Mouse (Mus musculus) intestine, postnatal 0 days (tissue): ENCODE measurements at regions not wholly inside any gene's neighbourhood (a gene's known extent, or its start where the extent isn't known, plus 50 kb on each side); places are given as distances from the start of the nearest gene placed in this dataset.

Source experiments
- ATAC-seq: fragments of 200-750 bp; cut with Nextera tagmentation; 2 replicates; pipeline ENCODE4 v1.8.0; 2017; ENCODE audit warnings: mild to moderate bottlenecking, moderate TSS enrichment, moderate library complexity
- H3K27ac ChIP-seq: fragments of 300-500 bp; sonication (generic); 2 replicates; pipeline ENCODE4 v1.5.1; 2014; ENCODE audit warnings: mild to moderate bottlenecking, low read depth, low read length, moderate library complexity
- H3K27me3 ChIP-seq: fragments of 300-500 bp; sonication (generic); replicated peaks from 2 replicates; pipeline ENCODE4 v1.6.1; 2014; ENCODE audit warnings: low read length, mixed read lengths; ENCODE audit not compliant: control insufficient read depth, insufficient read depth
- H3K36me3 ChIP-seq: fragments of 300-500 bp; sonication (generic); 2 replicates; pipeline ENCODE4 v1.6.1; 2014; ENCODE audit warnings: mild to moderate bottlenecking, moderate library complexity; ENCODE audit not compliant: control insufficient read depth, insufficient read depth
- H3K4me1 ChIP-seq: fragments of 300-500 bp; sonication (generic); replicated peaks from 2 replicates; pipeline ENCODE4 v1.6.1; 2014; ENCODE audit warnings: antibody characterized with exemption, low read length, mixed read lengths; ENCODE audit not compliant: control insufficient read depth, insufficient read depth
- H3K4me2 ChIP-seq: fragments of 300-500 bp; sonication (generic); replicated peaks from 2 replicates; pipeline ENCODE4 v1.6.1; 2014; ENCODE audit warnings: low read depth, mild to moderate bottlenecking, moderate library complexity
- H3K4me3 ChIP-seq: fragments of 300-500 bp; sonication (generic); 2 replicates; pipeline ENCODE4 v1.5.1; 2014; ENCODE audit warnings: low read depth, low read length
- H3K9ac ChIP-seq: fragments of 300-500 bp; sonication (generic); 2 replicates; pipeline ENCODE4 v1.6.1; 2014; ENCODE audit warnings: mild to moderate bottlenecking, low read depth, low read length
- H3K9me3 ChIP-seq: fragments of 300-500 bp; sonication (generic); 2 replicates; pipeline ENCODE4 v1.6.1; 2016; ENCODE audit warnings: mixed run types; ENCODE audit not compliant: control insufficient read depth
- CTCF ChIP-seq: sonication (generic); IDR thresholded peaks from 2 replicates; pipeline ENCODE4 v1.5.1; 2016; ENCODE audit warnings: low read depth, mild to moderate bottlenecking, control low read depth, antibody characterized with exemption, moderate library complexity
- WGBS: fragments of 180-500 bp; shearing (Covaris S2); extraction: QIAGEN DNeasy Blood & Tissue Kit; methylation state at CpG from one replicate; pipeline ENCODE4 v1.1.7; 2014; 5-methylcytosine and 5-hydroxymethylcytosine counted together

DNA sequence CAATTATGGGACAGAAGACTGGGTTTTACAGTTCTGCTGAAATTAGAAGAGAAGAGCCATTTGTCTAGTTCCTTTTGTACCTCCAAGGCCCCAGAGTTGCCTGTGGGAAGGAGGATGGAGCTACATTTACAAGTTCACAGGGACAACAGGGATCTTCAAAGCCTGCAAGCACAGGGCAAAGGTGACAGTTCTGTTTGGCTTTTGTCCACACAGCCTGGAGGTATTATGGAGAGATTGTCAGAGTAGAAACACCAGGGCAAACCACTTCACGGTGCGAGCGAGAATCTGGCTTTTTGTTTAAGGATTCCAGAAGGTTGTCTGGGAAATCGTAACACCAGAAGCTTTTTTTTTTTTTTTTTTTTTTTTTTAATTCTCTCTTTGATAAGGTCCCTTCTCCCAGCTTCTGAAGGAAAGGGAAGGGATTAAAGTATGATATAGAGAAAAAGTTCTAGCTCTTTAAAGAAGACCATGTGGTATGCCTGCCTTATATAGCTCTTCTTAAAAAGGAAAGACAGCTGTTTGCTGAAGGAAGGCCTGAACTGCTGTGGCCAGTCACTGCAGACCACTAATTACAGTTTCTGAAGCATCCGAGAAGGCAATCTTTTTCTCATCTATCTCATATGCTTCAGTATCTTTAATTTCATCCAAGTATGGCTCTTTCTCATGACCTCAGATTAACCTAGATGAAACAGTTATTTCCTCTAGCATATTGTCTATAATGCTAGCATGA, 551.2 kb upstream of the Slit2 start:
- TF ChIP-seq CTCF = no peak
- Histone ChIP-seq H3K9me3 (no peaks in the 10 kb centered on the region), H3K4me2 (no peak overlapping the region), H3K36me3 (no peaks in the 10 kb centered on the region), H3K27ac (no peak overlapping the region), H3K27me3 (no peaks in the 10 kb centered on the region), H3K9ac (no peak overlapping the region), H3K4me1 (no peaks in the 10 kb centered on the region), H3K4me3 (no peak overlapping the region)
- no peak for ATAC-seq
- 43% methylated on average over 5 of the region's 5 CpGs for WGBS

DNA sequence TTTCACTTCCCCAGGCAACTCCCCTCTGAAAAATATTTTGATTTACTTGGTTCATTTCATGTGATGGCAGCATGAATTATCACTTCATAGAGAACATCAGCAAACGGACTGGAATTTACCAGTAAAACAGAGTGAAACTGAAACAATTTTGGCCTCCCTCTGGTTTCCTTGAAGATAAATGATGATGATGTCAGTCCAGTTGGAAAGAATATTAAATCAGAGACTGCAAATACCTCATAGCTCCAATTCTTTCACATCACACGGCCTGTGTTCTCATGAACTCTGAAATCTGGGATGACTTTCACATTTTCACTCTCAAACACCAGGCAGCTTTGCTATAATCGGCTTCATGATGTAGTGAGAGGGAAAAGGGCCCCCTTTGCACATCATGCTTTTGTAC, 546.5 kb upstream of the Slit2 start:
- Histone ChIP-seq H3K4me3 (no peak overlapping the region), H3K27ac (no peak overlapping the region), H3K4me1 (no peaks in the 10 kb centered on the region), H3K9ac (no peak overlapping the region), H3K27me3 (no peaks in the 10 kb centered on the region), H3K4me2 (no peak overlapping the region), H3K9me3 (no peaks in the 10 kb centered on the region), H3K36me3 (no peaks in the 10 kb centered on the region)
- no peak for TF ChIP-seq CTCF
- WGBS = 60% methylated on average over 3 of the region's 3 CpGs
- no peak for ATAC-seq

DNA sequence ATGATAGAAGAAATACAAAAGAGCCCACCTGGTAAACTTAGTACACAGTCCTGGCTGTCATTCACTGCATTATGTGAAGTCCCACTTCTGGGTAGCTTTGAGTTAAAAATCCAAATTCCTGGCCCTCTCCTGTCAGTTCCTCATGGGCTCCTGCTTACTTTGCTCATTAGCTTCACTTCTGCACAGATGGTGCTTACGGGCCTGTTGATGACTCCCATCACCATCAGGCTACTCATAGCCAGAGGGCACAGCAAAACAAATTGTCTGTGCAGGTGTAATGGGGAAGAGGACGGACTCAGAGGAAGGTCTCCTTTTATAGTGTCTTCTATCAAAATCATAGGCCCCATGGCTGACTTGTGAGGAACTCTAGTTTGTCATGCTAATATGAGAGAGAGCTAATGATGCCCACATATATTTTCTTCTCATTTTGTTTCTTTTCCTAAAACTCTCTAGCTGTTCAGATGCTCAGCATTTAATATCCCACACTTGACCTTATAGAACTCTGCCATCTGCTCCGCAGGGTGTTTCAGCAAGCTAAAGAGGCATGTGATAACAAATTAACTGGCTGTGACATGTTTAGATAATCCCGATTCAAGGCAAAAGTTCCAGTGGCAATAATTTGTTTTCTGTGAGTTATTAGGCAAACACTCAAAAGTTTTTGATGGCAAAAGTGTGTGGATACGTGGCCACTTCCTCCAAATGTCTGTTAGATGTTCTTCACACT, 536.5 kb upstream of the Slit2 start:
- Histone ChIP-seq H3K27ac (no peak overlapping the region), H3K4me3 (no peak overlapping the region), H3K4me1 (no peaks in the 10 kb centered on the region), H3K36me3 (no peaks in the 10 kb centered on the region), H3K4me2 (no peak overlapping the region), H3K9ac (no peak overlapping the region), H3K27me3 (no peaks in the 10 kb centered on the region), H3K9me3 (no peaks in the 10 kb centered on the region)
- WGBS = 60% methylated on average over 5 of the region's 5 CpGs
- no peak for ATAC-seq
- no peak for TF ChIP-seq CTCF

DNA sequence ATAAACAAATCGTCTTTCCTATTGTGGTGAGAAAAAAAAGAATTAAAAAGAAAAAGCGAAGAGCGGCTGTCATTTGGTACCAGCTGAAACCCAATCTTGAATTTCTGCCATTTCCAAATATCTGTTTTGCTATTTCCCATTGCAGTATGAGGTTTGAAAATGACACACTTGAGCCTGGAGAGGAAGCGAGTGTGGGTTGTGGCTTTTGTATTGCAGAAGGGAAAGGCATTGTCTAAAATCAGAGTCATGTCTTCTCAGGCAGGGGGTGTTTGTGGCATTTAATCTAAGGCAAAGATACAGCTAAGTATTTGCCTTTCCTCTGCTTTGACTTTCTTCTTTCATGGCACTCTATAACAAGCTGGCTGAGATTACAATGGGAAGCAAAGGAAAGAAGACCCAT, 518.1 kb upstream of the Slit2 start:
- Histone ChIP-seq H3K4me1 (no peaks in the 10 kb centered on the region), H3K27me3 (no peaks in the 10 kb centered on the region), H3K27ac (no peak overlapping the region), H3K4me3 (no peak overlapping the region), H3K9me3 (0 out of 2 replicates have a peak, but pooled peaks cover 7% of the 10 kb centered on the region), H3K9ac (no peak overlapping the region), H3K36me3 (no peaks in the 10 kb centered on the region), H3K4me2 (no peak overlapping the region)
- no peak for ATAC-seq
- 84% methylated on average over 4 of the region's 4 CpGs for WGBS
- no peak for TF ChIP-seq CTCF

DNA sequence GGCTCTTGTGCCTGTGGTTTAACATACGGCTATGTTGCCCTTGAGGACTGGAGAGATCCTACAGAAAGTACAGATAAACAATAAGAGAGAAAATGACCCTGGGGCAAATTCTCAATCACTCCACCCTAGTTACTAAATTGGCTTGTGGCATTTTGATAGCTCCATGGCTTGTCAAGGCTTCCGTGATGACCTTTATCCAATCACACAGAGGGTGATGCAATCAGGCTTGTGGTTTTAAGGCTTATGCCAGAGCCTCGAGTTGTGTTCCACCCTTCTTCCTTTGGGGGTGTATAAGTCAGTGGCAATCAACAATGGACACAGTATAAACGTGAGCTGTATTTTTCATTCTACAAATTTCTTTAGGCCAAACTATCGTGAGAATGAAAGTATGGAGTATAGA, 513.5 kb upstream of the Slit2 start:
- no peak for ATAC-seq
- WGBS = 58% methylated on average over 5 of the region's 5 CpGs
- H3K9ac ChIP-seq = no peak overlapping the region
- no peak overlapping the region for H3K4me2 ChIP-seq
- no peaks in the 10 kb centered on the region for H3K36me3 ChIP-seq
- 0 out of 2 replicates have a peak, but pooled peaks cover 7% of the 10 kb centered on the region for H3K9me3 ChIP-seq
- no peak overlapping the region for H3K4me3 ChIP-seq
- TF ChIP-seq CTCF = no peak
- no peaks in the 10 kb centered on the region for H3K27me3 ChIP-seq
- no peak overlapping the region for H3K27ac ChIP-seq
- H3K4me1 ChIP-seq = no peaks in the 10 kb centered on the region

DNA sequence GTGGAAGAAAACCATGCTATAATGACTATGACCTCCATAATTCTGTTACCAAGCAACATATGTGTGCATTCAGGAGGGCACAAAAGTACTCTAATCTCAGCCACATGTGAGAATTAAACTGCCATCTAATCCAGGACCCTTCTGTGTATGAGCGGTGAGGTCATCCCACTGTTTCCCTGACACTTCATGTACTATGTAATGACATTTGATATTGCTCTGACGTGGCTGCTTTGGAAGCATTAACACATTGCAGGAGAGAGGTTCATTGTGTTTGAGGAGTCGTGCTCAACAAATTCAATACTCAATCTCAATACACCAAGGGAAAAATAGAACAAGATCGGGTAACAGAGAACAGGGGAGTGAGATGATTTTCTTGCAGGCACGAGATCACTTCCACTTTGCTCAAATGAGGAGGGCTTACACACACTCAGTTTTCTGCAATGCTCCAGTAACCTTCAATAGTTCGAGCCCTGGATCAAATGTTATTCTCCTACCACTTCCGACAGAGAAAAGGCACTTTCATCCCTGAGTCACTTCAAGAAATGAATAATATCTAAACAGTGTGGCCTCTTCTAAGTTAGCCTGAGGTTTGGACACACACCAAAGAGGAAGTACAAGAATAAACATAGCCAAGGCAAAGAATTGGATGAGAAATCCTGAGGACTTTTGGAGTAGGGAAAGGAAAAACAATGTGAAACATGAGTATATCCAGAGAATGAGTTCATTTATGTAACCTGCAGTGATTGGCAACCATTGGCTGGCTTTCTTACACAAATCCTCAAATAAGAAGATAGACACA, 510.7 kb upstream of the Slit2 start:
- Histone ChIP-seq H3K27me3 (no peaks in the 10 kb centered on the region), H3K36me3 (no peaks in the 10 kb centered on the region), H3K9me3 (0 out of 2 replicates have a peak, but pooled peaks cover 3% of the 10 kb centered on the region), H3K4me3 (no peak overlapping the region), H3K27ac (no peak overlapping the region), H3K4me1 (no peaks in the 10 kb centered on the region), H3K4me2 (no peak overlapping the region), H3K9ac (no peak overlapping the region)
- no peak for ATAC-seq
- WGBS = 64% methylated on average over 7 of the region's 7 CpGs
- TF ChIP-seq CTCF = no peak
